Mouse (Mus musculus): Measurements from ENCODE around the gene Gm49425.

Gene Gm49425

DNA sequence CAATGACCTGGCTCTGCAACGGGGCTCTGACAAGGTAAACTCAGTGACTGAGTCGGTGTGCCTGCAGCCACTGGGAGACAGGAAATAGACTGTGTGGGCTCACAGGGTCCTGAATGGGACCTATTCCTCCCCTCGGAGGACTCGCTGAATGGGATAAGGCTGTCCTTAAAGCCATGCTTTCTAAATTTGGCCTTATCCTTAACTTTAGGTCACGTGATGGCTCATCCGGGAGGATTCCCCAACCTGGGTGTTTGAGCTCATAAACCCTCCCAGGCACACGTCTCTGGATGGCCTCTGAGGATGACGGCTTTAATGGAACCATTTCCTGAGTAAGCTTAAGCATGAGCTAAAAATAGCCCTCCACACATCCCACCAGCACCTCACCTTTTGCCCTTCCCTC lies 24.3 kb downstream of the Gm49425 start:
- in situ Hi-C loops (cut with MboI, MseI), result no loop called here

DNA sequence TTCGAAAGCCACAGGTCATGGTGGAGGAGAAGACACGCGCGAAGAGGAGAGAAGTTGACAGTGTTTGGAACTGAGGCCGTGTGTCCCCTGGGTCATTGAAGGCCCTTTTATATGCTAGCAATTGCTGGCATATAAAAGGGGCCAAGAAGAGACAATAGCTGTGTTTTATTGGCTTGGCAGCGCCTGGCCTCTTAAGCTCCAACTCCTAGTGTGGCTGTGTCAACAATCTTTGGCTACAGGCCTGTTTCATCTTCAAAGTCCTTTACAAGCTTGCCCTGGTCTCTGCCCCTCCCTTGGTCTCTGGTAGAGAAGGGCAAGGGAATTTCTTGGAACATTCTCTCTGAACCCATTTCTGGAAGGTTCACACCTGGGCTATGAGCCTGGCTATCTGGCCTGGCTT lies 25.6 kb downstream of the Gm49425 start, which contains the start of gene Krt83:
Gene Krt83 (minus strand): TSS at position 82 of the 400 bp plus-strand sequence.
- in situ Hi-C loops (cut with MboI, MseI), result no loop called here

DNA sequence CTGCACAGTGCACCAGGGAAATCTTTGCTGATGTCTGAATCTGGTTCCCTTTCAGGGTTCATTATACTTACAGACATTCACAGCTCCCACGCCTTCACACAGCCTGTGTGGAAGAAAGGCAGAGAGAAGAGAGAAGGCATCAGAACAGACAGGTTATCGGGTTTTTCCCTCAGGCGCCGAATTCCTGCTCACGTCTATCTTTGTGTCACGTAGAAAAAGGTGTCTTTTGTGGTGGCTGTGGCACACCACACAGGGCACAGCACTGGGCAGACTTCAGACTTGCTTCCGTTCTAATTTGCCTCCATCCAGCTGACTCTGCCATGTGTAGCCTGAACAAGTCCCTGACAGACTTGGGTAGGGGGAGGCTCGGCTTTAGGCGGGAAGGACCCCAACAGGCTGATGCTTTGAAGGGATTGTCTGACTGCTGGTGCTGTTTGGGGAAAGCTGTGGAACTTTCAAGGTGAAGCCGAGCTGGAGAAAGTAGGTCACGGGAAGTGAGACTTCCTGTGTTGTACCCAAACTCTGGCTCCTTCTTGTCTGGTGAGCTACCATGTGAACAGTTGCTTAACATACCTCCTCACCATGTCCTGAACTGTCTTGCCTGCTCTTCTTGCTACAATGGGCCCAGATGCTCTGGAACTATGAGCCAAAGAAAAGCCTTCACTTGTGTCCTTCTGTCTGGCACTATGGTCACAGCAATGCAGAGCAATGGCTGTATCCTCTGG lies 31.0 kb downstream of the Gm49425 start:
- in situ Hi-C loops (cut with MboI, MseI), result no loop called here

DNA sequence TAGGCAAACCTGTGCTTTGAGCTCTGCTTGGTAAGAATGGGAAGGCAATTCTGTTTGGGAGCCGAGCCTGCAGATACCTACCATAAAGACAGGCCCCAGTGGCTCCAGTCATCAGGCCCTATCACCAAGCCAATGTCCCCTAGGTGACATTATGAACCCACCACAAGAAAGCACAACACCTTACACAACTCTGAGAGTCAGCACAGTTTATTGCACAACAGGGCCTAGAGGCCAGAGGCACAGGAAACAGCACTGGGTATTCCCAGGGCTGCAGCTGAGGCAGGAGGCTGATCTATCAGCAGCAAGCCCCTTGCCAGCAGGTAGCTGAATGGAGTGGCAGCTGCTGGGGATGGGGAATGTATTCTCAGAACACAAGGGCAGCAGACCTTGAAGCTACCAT lies 32.1 kb downstream of the Gm49425 start:
- in situ Hi-C loops (cut with MboI, MseI), result no loop called here

DNA sequence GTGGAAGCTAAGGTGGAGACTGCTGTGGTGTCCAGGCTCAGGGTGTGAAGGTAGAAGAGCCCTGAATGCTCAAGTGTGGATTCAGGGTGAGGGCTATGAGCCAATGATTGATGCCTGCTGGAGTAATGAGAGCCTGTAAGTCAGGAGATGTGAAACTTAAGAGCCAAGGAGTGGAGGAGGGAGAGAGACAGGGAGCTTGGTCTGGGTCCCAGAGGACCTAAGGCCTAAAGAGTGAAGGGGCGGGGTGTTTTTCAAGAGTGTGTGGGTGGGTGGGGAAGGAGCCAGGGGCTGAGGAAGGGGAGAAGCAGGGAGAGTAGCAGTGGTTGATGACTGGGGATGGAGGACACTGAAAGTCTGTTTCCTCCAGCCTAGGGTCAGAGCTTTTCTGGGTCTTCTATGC lies 33.4 kb downstream of the Gm49425 start:
- in situ Hi-C loops (cut with MboI, MseI), result no loop called here

DNA sequence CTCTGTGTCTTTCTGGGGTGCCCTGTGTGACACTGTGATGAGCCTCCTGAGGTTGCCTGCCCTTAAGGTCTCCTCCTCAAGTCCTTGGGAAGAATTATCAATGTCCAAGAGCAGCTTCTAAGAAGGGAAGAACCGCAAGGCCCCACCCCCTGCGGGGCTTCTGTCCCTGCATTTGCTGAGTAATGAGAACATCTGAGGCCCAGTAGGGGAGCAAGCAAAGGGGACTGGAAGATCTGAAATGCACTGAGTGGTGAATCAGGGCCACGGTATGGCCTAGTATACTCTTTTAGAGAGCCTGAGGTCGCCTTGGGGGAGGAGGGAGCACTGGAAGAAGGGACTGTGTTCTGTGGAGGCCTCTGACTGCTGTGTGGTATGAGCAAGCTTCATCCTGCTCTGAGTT lies 35.0 kb downstream of the Gm49425 start:
- in situ Hi-C loops (cut with MboI, MseI), result no loop called here

DNA sequence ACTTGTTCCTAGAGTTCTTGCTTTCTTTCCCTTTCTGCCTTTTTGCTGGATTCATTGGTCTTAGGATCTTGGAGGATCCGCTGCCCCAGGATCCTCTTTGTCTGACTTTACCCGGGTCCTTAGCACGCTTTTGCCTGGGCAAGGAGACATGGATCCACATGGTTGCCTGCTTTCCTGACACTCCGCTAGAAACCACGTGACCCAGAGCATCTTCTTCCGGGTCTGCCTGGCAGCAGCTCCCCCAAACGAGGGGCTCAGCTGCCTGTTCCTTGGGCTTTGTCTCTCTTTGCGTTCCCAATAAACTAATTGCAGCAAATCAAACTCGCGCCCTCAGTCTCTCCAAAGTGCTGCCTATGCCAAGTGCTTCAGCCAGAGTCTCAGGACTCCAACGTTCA lies 37.4 kb downstream of the Gm49425 start:
- in situ Hi-C loops (cut with MboI, MseI), result loop anchor here (10.0 kb wide), 1 partner anchor 65 kb away; the partner anchor contains the start of gene Krt7

DNA sequence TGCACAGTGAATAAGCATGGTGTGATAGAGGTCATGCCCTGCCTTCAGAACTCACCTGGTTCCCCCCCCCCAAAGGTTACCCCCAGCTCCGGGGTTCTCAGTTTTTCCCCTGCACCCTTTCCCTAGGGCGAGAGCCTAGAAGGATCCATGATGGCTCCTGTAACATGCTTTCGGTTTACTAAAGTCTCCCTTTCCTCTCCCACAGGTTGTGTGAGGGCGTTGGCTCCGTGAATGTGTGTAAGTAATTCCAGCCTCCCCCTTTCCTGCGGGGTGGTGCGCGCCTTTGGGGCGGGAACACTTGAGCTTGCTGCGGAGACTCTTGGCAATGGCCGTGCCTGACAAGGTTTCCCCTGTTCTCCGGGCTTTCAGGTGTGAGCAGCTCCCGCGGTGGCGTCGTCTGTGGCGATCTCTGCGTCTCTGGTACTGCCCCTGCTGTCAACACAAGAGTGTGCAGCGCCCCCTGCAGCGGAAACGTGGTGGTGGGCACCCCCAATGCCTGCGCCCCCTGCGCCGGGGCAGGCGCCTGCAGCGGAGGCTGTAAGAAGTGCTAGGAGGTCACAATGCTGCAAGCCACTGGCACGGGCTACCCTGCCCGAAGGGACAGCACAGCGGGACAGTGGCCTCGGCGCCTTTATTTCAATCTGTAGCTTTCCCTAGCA lies 37.9 kb downstream of the Gm49425 start:
- in situ Hi-C loops (cut with MboI, MseI), result loop anchor here (10.0 kb wide), 1 partner anchor 64 kb away; the partner anchor contains the start of gene Krt7

DNA sequence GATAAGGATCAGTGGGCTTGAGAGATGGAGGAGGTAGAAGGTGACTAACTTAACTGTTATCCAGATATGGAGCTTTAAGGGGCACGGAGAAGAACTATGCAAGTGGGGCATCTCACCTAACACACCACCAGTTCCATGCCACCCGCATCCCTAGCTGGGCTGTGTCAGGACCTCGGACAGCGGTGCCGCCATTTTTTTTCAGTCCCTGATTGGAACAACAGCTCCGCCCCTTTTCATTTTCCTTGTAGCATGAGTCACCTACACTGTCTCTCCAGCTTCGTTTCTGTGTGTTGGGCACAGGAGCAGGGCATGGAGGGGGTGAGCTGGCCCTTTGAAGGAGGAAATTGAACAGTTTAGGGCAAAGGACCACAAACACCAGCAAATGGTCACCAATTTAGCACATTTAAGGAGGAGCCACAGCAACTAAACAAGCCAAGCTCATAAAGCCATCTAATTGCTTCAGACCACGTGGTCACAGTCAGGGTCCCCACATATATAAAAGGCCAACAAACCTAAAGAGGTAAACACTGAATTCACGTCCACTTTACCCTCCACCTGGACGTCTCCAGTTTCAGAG lies 44.0 kb downstream of the Gm49425 start, which contains the start of gene Krt86:
Gene Krt86 (plus strand): TSS at position 527 of the 577 bp plus-strand sequence.
- in situ Hi-C loops (cut with MboI, MseI), result loop anchor here (10.0 kb wide), 1 partner anchor 58 kb away; the partner anchor contains the start of gene Krt7

DNA sequence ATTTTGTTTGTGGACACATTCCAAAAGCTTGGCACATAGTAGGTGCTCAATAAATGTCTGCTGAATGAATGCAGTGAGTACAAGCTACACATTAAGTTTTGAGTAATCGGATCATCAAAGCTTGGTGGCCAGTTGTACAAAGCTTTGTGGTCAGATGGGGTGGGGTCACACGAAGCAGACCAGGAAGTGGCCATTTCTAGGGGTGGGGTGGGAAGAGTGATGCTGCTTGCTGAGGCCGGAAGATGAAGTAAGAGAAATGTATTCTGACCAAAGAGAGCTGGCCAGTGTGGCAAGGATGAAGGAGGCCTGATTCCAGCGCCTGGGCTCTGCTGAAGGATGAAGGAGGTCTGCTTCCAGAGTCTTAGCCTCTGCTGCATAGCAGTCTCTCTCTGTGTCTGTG lies 48.0 kb downstream of the Gm49425 start:
- in situ Hi-C loops (cut with MboI, MseI), result no loop called here
